Mouse (Mus musculus): ENCODE results near the gene Hus1.

GRCm38 (mm10) chr11:9018491-9019267 is 7.7 kb upstream of the Hus1 start:
- TF ChIP-seq HCFC1 (IDR thresholded peaks at IDR 0.05; ENCODE audit: low read depth, low read length) (no peak), ZNF384 (IDR thresholded peaks at IDR 0.05; ENCODE audit: low read depth, low read length) (no peak), TAL1 (IDR thresholded peaks at IDR 0.05; ENCODE audit: low read length) (no peak), POLR2AphosphoS2 (IDR thresholded peaks at IDR 0.05; ENCODE audit: low read length) (no peak), ZMIZ1 (IDR thresholded peaks at IDR 0.05; ENCODE audit: low read depth, low read length) (no peak), MYC (IDR thresholded peaks at IDR 0.05; ENCODE audit: low read depth, low read length) (no peak), GATA1 (IDR thresholded peaks at IDR 0.05; ENCODE audit: low read depth, low read length) (no peak)

Data from MEL (cell line).